9 mouse cellular contexts compared by ENCODE assay signal in the genomic region with DNA sequence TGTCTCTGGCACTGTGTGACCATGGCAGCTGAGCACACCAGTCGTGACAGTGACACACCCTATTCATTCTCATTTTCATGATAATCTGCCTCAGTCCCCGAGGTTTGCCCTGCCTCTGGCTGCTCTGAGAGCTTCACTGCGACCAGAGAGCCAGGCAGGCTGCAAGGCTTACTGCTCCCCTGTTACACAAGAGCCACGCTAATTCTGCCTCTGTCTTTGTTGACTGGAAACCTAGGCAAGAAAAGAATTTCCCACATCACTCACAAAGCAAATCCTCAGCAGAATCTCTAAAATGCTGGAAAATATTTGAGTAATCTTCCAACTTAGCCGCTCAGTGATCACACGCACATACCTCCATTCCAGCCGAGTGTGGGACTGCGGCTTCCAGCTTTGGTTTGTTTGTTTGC.
DNase-seq lines count a peak whose midpoint lies in the region; ATAC-seq and TF ChIP-seq lines count a peak whose summit lies in the region.
"Had no signal": no experiment of that assay in that cellular context is flagged by ENCODE, and none has a peak within 500 bp of the region (broad histone marks: within the 10 kb centered on the region; RNA-seq: fewer than 3 reads in every experiment).

No protein-coding gene starts in this region.

- no peaks in the 10 kb centered on the region for H3K9me3 ChIP-seq in heart, embryonic 13.5 days
- H3K9me3 ChIP-seq in embryonic facial prominence, embryonic 13.5 days = no peaks in the 10 kb centered on the region
- H3K9me3 ChIP-seq in intestine, postnatal 0 days (ENCODE audit: control insufficient read depth) = no peaks in the 10 kb centered on the region
- no peaks in the 10 kb centered on the region for H3K9me3 ChIP-seq in midbrain, embryonic 12.5 days
- H3K9me3 ChIP-seq: neural tube, embryonic 12.5 days had no signal

- H3K27me3 ChIP-seq in heart, embryonic 13.5 days (replicated peaks) = peaks cover 19% of the 10 kb centered on the region
- H3K27me3 ChIP-seq in embryonic facial prominence, embryonic 13.5 days = no peaks in the 10 kb centered on the region; the same call in 1 of the 2 replicates
- H3K27me3 ChIP-seq in intestine, postnatal 0 days (replicated peaks; ENCODE audit: control insufficient read depth, insufficient read depth, low read length) = no peaks in the 10 kb centered on the region
- 0 out of 2 replicates have a peak, but pooled peaks cover 12% of the 10 kb centered on the region for H3K27me3 ChIP-seq in midbrain, embryonic 12.5 days

- peaks cover 11% of the 10 kb centered on the region for H3K4me1 ChIP-seq in heart, embryonic 13.5 days
- H3K4me1 ChIP-seq in embryonic facial prominence, embryonic 13.5 days = peaks cover 20% of the 10 kb centered on the region
- peaks cover 33% of the 10 kb centered on the region for H3K4me1 ChIP-seq in intestine, postnatal 0 days (replicated peaks; ENCODE audit: control insufficient read depth, insufficient read depth, low read length)
- H3K4me1 ChIP-seq in midbrain, embryonic 12.5 days = peaks cover 13% of the 10 kb centered on the region

- DNase-seq in heart, adult 11 months = no peak
- no peak for DNase-seq in right cerebral cortex, adult 18-20 months
- no peak for DNase-seq in spleen, postnatal 10 days (ENCODE audit: low spot score in 2 of 2)
- no peak for DNase-seq in thymus, postnatal 4 days

- no peak overlapping the region for H3K4me2 ChIP-seq in heart, embryonic 13.5 days
- H3K4me2 ChIP-seq in embryonic facial prominence, embryonic 13.5 days = no peak overlapping the region
- no peak overlapping the region for H3K4me2 ChIP-seq in intestine, postnatal 0 days (replicated peaks; ENCODE audit: low read depth)
- H3K4me2 ChIP-seq in midbrain, embryonic 12.5 days (replicated peaks) = no peak overlapping the region
- H3K4me2 ChIP-seq: neural tube, embryonic 12.5 days had no signal

- TF ChIP-seq CTCF in intestine, postnatal 0 days (IDR thresholded peaks at IDR 0.05; ENCODE audit: low read depth) = no peak

- no peaks in the 10 kb centered on the region for H3K36me3 ChIP-seq in heart, embryonic 13.5 days
- H3K36me3 ChIP-seq in embryonic facial prominence, embryonic 13.5 days = no peaks in the 10 kb centered on the region
- no peaks in the 10 kb centered on the region for H3K36me3 ChIP-seq in intestine, postnatal 0 days (ENCODE audit: control insufficient read depth, insufficient read depth)
- H3K36me3 ChIP-seq in midbrain, embryonic 12.5 days = no peaks in the 10 kb centered on the region
- H3K36me3 ChIP-seq: neural tube, embryonic 12.5 days had no signal

- no peak for ATAC-seq in heart, embryonic 13.5 days (ENCODE audit: extremely low read depth, insufficient number of reproducible peaks, low FRiP score, low TSS enrichment)
- no peak for ATAC-seq in embryonic facial prominence, embryonic 13.5 days (ENCODE audit: insufficient number of reproducible peaks, insufficient read depth, low FRiP score, low TSS enrichment, low read depth)
- no peak for ATAC-seq in intestine, postnatal 0 days
- 0 out of 2 replicates have a peak, but pooled peaks have one; percentile 52 for ATAC-seq in midbrain, embryonic 12.5 days (ENCODE audit: low FRiP score, low read depth)

- H3K4me3 ChIP-seq in heart, embryonic 13.5 days = no peak overlapping the region
- no peak overlapping the region for H3K4me3 ChIP-seq in embryonic facial prominence, embryonic 13.5 days
- no peak overlapping the region for H3K4me3 ChIP-seq in intestine, postnatal 0 days (ENCODE audit: low read depth, low read length)
- H3K4me3 ChIP-seq in midbrain, embryonic 12.5 days = no peak overlapping the region
- H3K4me3 ChIP-seq: neural tube, embryonic 12.5 days had no signal

- peak overlapping the region; percentile 5; the same call in 1 of the 2 replicates for H3K27ac ChIP-seq in heart, embryonic 13.5 days (replicated peaks)
- H3K27ac ChIP-seq in embryonic facial prominence, embryonic 13.5 days = peak overlapping the region; percentile 82
- peak overlapping the region; percentile 60 for H3K27ac ChIP-seq in intestine, postnatal 0 days (ENCODE audit: low read depth, low read length)
- H3K27ac ChIP-seq in midbrain, embryonic 12.5 days (replicated peaks) = 0 out of 2 replicates have a peak overlapping the region, but pooled peaks have one; percentile 42
- H3K27ac ChIP-seq: neural tube, embryonic 12.5 days had no signal

- WGBS in heart, embryonic 13.5 days = 26% methylated on average over 8 of the region's 8 CpGs
- WGBS in embryonic facial prominence, embryonic 13.5 days = 19% methylated on average over 8 of the region's 8 CpGs
- 16% methylated on average over 8 of the region's 8 CpGs for WGBS in intestine, postnatal 0 days
- WGBS in midbrain, embryonic 12.5 days = 25% methylated on average over 8 of the region's 8 CpGs

- H3K9ac ChIP-seq in heart, embryonic 13.5 days = no peak overlapping the region
- H3K9ac ChIP-seq in embryonic facial prominence, embryonic 13.5 days = no peak overlapping the region
- no peak overlapping the region for H3K9ac ChIP-seq in intestine, postnatal 0 days (ENCODE audit: low read depth, low read length)
- no peak overlapping the region for H3K9ac ChIP-seq in midbrain, embryonic 12.5 days (replicated peaks)
- H3K9ac ChIP-seq: neural tube, embryonic 12.5 days had no signal

Comparison
In these comparisons a context has a peak if more than half of its experiments do, and no peak if none do; other contexts are left out.
1. H3K27ac ChIP-seq: peak in every context shown above with its lines; median percentile 82 in embryonic facial prominence, embryonic 13.5 days; 60 in intestine, postnatal 0 days; 42 in midbrain, embryonic 12.5 days; 5 in heart, embryonic 13.5 days.